In the genomic region with DNA sequence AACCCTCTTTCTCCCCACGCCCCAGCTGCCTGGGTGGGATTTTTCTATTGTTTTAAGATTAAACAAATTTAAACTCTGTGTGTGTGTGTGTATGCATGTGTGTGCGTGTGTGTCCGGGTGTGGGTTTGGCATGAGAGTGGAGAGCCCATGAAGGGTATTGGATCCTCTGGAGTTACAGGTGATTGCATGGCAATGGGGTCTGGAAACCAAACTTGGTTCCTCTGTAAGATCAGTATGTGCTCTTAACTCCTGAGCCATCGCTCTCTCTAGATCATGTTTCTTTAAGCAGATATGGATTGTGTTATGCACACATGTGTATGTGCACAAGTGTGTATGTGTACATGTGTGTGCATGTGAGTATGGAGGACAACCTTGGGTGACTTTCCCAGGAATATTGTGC, we compare ENCODE assay signal across 30 mouse cellular contexts. TPM values are rescaled to one million over a fixed set of nuclear protein-coding genes. Genes with fewer than 3 reads are reported as not detected.
DNase-seq lines count a peak whose midpoint lies in the region; ATAC-seq and TF ChIP-seq lines count a peak whose summit lies in the region.
"Had no signal": no experiment of that assay in that cellular context is flagged by ENCODE, and none has a peak within 500 bp of the region (broad histone marks: within the 10 kb centered on the region; RNA-seq: fewer than 3 reads in every experiment).

No protein-coding gene starts in this region.

- DNase-seq in kidney, adult 2 months, result no peak
- no peak for DNase-seq in lung, adult 18-20 months
- DNase-seq in thymus, postnatal 4 days, result peak; percentile 23
- DNase-seq in thymus, postnatal 14 days, result no peak
- DNase-seq in right cerebral cortex, adult 2 months (ENCODE audit: low spot score in 2 of 2), result no peak
- DNase-seq: cerebellum, adult 11-12 months; cerebellum, adult 9-11 months; embryo, embryonic 11 days; gastrocnemius, adult 2 months; gastrocnemius, postnatal 36 days; heart, adult 18-20 months; heart, postnatal 10 days; kidney, adult 11 months; thymus, adult 18-20 months; thymus, postnatal 36 days had no signal

- peak overlapping the region; percentile 16; the same call in 1 of the 2 replicates for H3K27ac ChIP-seq in kidney, embryonic 15.5 days
- no peak overlapping the region for H3K27ac ChIP-seq in kidney, adult 2 months (ENCODE audit: insufficient read depth, low read depth, low read length)
- peak overlapping the region; percentile 83 for H3K27ac ChIP-seq in lung, embryonic 16.5 days (ENCODE audit: low read length)
- H3K27ac ChIP-seq: forebrain, embryonic 15.5 days; hindbrain, embryonic 15.5 days; left cerebral cortex, adult 2 months; limb, embryonic 13.5 days had no signal

- H3K27me3 ChIP-seq in kidney, embryonic 15.5 days, result no peaks in the 10 kb centered on the region
- no peaks in the 10 kb centered on the region for H3K27me3 ChIP-seq in kidney, adult 2 months (replicated peaks; ENCODE audit: control insufficient read depth, insufficient read depth, low read length)
- no peaks in the 10 kb centered on the region for H3K27me3 ChIP-seq in lung, embryonic 16.5 days (ENCODE audit: control insufficient read depth, insufficient read depth, low read depth, low read length)
- H3K27me3 ChIP-seq: embryonic facial prominence, embryonic 12.5 days; forebrain, embryonic 15.5 days; heart, embryonic 12.5 days; hindbrain, embryonic 15.5 days; limb, embryonic 13.5 days; Patski had no signal

- 80% methylated on average over 4 of the region's 4 CpGs for WGBS in kidney, embryonic 15.5 days
- WGBS in kidney, adult 2 months, result 90% methylated on average over 4 of the region's 4 CpGs
- 45% methylated on average over 4 of the region's 4 CpGs for WGBS in lung, embryonic 16.5 days

- no peak for TF ChIP-seq CTCF in kidney, adult 2 months (conservative IDR thresholded peaks at IDR 0.05; ENCODE audit: insufficient read depth, insufficient read length, low read depth, low read length)

- H3K9ac ChIP-seq in kidney, embryonic 15.5 days, result no peak overlapping the region
- H3K9ac ChIP-seq in lung, embryonic 16.5 days (ENCODE audit: low read length), result no peak overlapping the region
- H3K9ac ChIP-seq: embryonic facial prominence, embryonic 12.5 days; forebrain, embryonic 15.5 days; hindbrain, embryonic 15.5 days; limb, embryonic 13.5 days; lung, embryonic 14.5 days had no signal

- H3K4me1 ChIP-seq in kidney, embryonic 15.5 days, result peaks cover 28% of the 10 kb centered on the region
- H3K4me1 ChIP-seq in kidney, adult 2 months (ENCODE audit: control insufficient read depth, insufficient read depth, low read length), result no peaks in the 10 kb centered on the region
- peaks cover 30% of the 10 kb centered on the region for H3K4me1 ChIP-seq in lung, embryonic 16.5 days (replicated peaks; ENCODE audit: control insufficient read depth, insufficient read depth, low read length)

- no peak overlapping the region for H3K4me2 ChIP-seq in kidney, embryonic 15.5 days
- no peak overlapping the region for H3K4me2 ChIP-seq in lung, embryonic 16.5 days (ENCODE audit: low read depth, low read length)
- H3K4me2 ChIP-seq: forebrain, embryonic 15.5 days had no signal

- H3K4me3 ChIP-seq in kidney, embryonic 15.5 days (replicated peaks), result no peak overlapping the region
- H3K4me3 ChIP-seq in kidney, adult 2 months (ENCODE audit: insufficient read depth, low read depth, low read length), result no peak overlapping the region
- H3K4me3 ChIP-seq in lung, embryonic 16.5 days (ENCODE audit: low read length), result no peak overlapping the region
- H3K4me3 ChIP-seq: embryonic facial prominence, embryonic 12.5 days; forebrain, embryonic 15.5 days; heart, embryonic 12.5 days; hindbrain, embryonic 15.5 days; layer of hippocampus, adult 2 months; left cerebral cortex, adult 2 months; limb, embryonic 13.5 days had no signal

- TF ChIP-seq POLR2A in kidney, adult 2 months (IDR thresholded peaks at IDR 0.05; ENCODE audit: low read depth, low read length), result no peak

- H3K9me3 ChIP-seq in kidney, embryonic 15.5 days (replicated peaks), result no peaks in the 10 kb centered on the region
- no peaks in the 10 kb centered on the region for H3K9me3 ChIP-seq in lung, embryonic 16.5 days (ENCODE audit: control insufficient read depth, low read length)
- H3K9me3 ChIP-seq: embryonic facial prominence, embryonic 12.5 days; forebrain, embryonic 15.5 days; G1E; heart, embryonic 12.5 days; hindbrain, embryonic 15.5 days; limb, embryonic 13.5 days had no signal

- H3K36me3 ChIP-seq in kidney, embryonic 15.5 days, result no peaks in the 10 kb centered on the region
- H3K36me3 ChIP-seq in kidney, adult 2 months (ENCODE audit: control insufficient read depth, insufficient read depth, low read length), result no peaks in the 10 kb centered on the region
- no peaks in the 10 kb centered on the region for H3K36me3 ChIP-seq in lung, embryonic 16.5 days (ENCODE audit: control insufficient read depth, insufficient read depth, low read length)
- H3K36me3 ChIP-seq: embryonic facial prominence, embryonic 12.5 days; forebrain, embryonic 15.5 days; G1E; heart, embryonic 12.5 days; hindbrain, embryonic 15.5 days; limb, embryonic 13.5 days had no signal

- no peak for ATAC-seq in kidney, embryonic 15.5 days (replicated peaks; ENCODE audit: low FRiP score)
- no peak for ATAC-seq in lung, embryonic 16.5 days (ENCODE audit: low read depth)
- ATAC-seq: forebrain, embryonic 15.5 days; midbrain, embryonic 16.5 days; Patski had no signal

RNA-seq across cellular contexts. Expression of gene Spocd1, which starts 14.4 kb away (rescaled TPM):
- not detected in 2 replicates for polyA plus RNA-seq in kidney, embryonic 15.5 days (2015; fragmentation: Nextera tagmentation; extraction: Ambion mirVana)
- not detected in 2 replicates for polyA plus RNA-seq in kidney, adult 2 months (2012; rRNA removed)
- not detected in 2 replicates for polyA plus RNA-seq in lung, embryonic 16.5 days (2015; fragmentation: Nextera tagmentation; extraction: Ambion mirVana)
- polyA plus RNA-seq: forebrain, embryonic 15.5 days; G1E; inflammation-experienced regulatory T-cells, adult 6 months; lung, embryonic 14.5 days; midbrain, embryonic 16.5 days; neural tube, embryonic 11.5 days had no signal
